Mouse (Mus musculus) limb, embryonic 15.5 days (tissue): ENCODE data around the gene Cers3. TPM values are rescaled to one million over a fixed set of nuclear protein-coding genes. Genes with fewer than 3 reads are reported as not detected.

ENCODE experiments used
- ATAC-seq: fragments of 200-750 bp; cut with Nextera tagmentation; 2 replicates; pipeline ENCODE4 v1.8.0; 2017; ENCODE audit warnings: low read depth, moderate TSS enrichment; ENCODE audit not compliant: insufficient number of reproducible peaks, low FRiP score, low TSS enrichment
- H3K27ac ChIP-seq: fragments of 300-500 bp; sonication (generic); 2 replicates; pipeline ENCODE4 v1.5.1; 2015; ENCODE audit warnings: moderate library complexity, mild to moderate bottlenecking, inconsistent platforms
- H3K27me3 ChIP-seq: fragments of 300-500 bp; sonication (generic); 2 replicates; pipeline ENCODE4 v1.6.1; 2015; ENCODE audit warnings: inconsistent platforms
- H3K36me3 ChIP-seq: fragments of 300-500 bp; sonication (generic); 2 replicates; pipeline ENCODE4 v1.6.1; 2015; ENCODE audit warnings: inconsistent platforms
- H3K4me1 ChIP-seq: fragments of 300-500 bp; sonication (generic); 2 replicates; pipeline ENCODE4 v1.6.1; 2015; ENCODE audit warnings: inconsistent platforms
- H3K4me2 ChIP-seq: fragments of 300-500 bp; sonication (generic); 2 replicates; pipeline ENCODE4 v1.6.1; 2015; ENCODE audit warnings: mild to moderate bottlenecking, inconsistent platforms
- H3K4me3 ChIP-seq: fragments of 300-500 bp; sonication (generic); 2 replicates; pipeline ENCODE4 v1.5.1; 2015; ENCODE audit warnings: mild to moderate bottlenecking, inconsistent platforms
- H3K9ac ChIP-seq: fragments of 300-500 bp; sonication (generic); 2 replicates; pipeline ENCODE4 v1.6.1; 2015; ENCODE audit warnings: inconsistent platforms
- H3K9me3 ChIP-seq: fragments of 300-500 bp; sonication (generic); 2 replicates; pipeline ENCODE4 v1.6.1; 2016; ENCODE audit warnings: inconsistent platforms
- WGBS: fragments of 180-500 bp; shearing (Covaris S2); methylation state at CpG from one replicate; pipeline ENCODE4 v1.1.7; 2015; 5-methylcytosine and 5-hydroxymethylcytosine counted together
- polyA plus RNA-seq: library from polyadenylated mRNA; unstranded; fragments of >200 nt; fragmentation: Nextera tagmentation; extraction: Ambion mirVana; gene quantifications from 2 replicates; pipeline ENCODE4 v1.2.1, GENCODE M21; 2015

Cers3 gene
- polyA plus RNA-seq, 1 experiment from 2014 or later: 21.7 TPM

GRCm38 (mm10) chr7:66871940-66872511, 128.7 kb downstream of the Cers3 start:
- Histone ChIP-seq H3K4me1 (peaks cover 39% of the 10 kb centered on the region), H3K4me3 (no peak overlapping the region), H3K27me3 (no peaks in the 10 kb centered on the region), H3K9me3 (no peaks in the 10 kb centered on the region), H3K36me3 (no peaks in the 10 kb centered on the region), H3K27ac (peak overlapping the region; percentile 77), H3K9ac (no peak overlapping the region), H3K4me2 (0 out of 2 replicates have a peak overlapping the region, but pooled peaks have one; percentile 6)
- WGBS: 48% methylated on average over 14 of the region's 14 CpGs
- peak; percentile 32 for ATAC-seq

DNA sequence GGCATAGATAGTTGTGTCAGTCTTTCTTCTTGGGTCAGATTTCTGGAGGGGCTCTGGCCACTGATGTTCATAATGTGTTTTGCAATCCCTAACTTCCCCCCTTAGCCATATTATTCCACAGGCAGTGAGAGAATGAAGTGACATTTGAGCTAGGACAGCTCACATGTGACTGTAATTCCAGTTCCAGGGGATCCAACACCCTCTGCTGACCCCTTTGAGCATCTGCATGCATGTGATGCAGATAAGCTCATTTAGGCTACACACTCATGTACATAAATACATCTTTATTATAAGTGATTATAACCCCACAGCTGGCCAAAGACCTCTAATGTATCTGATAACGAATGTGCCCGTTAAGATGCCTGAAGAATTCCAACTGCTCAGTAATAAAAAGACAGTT, 129.9 kb downstream of the Cers3 start:
- H3K27me3 ChIP-seq: no peaks in the 10 kb centered on the region
- no peak overlapping the region for H3K4me3 ChIP-seq
- no peak for ATAC-seq
- WGBS: 55% methylated on average over 2 of the region's 2 CpGs
- H3K27ac ChIP-seq: no peak overlapping the region
- H3K9ac ChIP-seq: no peak overlapping the region
- H3K36me3 ChIP-seq: no peaks in the 10 kb centered on the region
- peaks cover 27% of the 10 kb centered on the region for H3K4me1 ChIP-seq
- no peaks in the 10 kb centered on the region for H3K9me3 ChIP-seq
- H3K4me2 ChIP-seq: no peak overlapping the region

Other genes starting within 250 kb of the Cers3 start
- gene Asb7, start 53.9 kb upstream of the Cers3 start, polyA plus RNA-seq: 12.8 and 14.6 TPM in 2 replicates
- gene Lins1, start 53.6 kb upstream of the Cers3 start, polyA plus RNA-seq: 18.7 and 18.9 TPM in 2 replicates
- gene Adamts17, start 96.2 kb downstream of the Cers3 start, polyA plus RNA-seq: 13.5 and 13.7 TPM in 2 replicates